Mouse (Mus musculus): ENCODE measurements around the gene Thumpd3. TPM values are rescaled to one million over a fixed set of nuclear protein-coding genes. Genes with fewer than 3 reads are reported as not detected.

Thumpd3 gene
- polyA plus RNA-seq, 1 experiment from 2014 or later: 54.8 TPM

- WGBS: 78% methylated on average over 5 of the region's 5 CpGs
- H3K36me3 ChIP-seq: no peaks in the 10 kb centered on the region
These were observed 20.3 kb upstream of the Thumpd3 start for GRCm38 (mm10) chr6:113025774-113026173.

GRCm38 (mm10) chr6:113027446-113027845 is 18.6 kb upstream of the Thumpd3 start:
- Histone ChIP-seq H3K4me3 (no peak overlapping the region), H3K9me3 (no peaks in the 10 kb centered on the region), H3K4me1 (no peaks in the 10 kb centered on the region), H3K27me3 (ENCODE audit: insufficient read depth, poor library complexity, severe bottlenecking) (no peaks in the 10 kb centered on the region), H3K36me3 (no peaks in the 10 kb centered on the region), H3K27ac (no peak overlapping the region)
- peak; percentile 51 for DNase-seq (ENCODE audit: low spot score)
- WGBS: 35% methylated on average over 2 of the region's 2 CpGs

More at GRCm38 (mm10) chr6:113025774-113026173, 20.3 kb upstream of the Thumpd3 start:
- DNase-seq (ENCODE audit: low spot score): peak; percentile 27
- Histone ChIP-seq H3K4me3 (no peak overlapping the region), H3K27ac (no peak overlapping the region), H3K4me1 (no peaks in the 10 kb centered on the region), H3K27me3 (ENCODE audit: insufficient read depth, poor library complexity, severe bottlenecking) (no peaks in the 10 kb centered on the region), H3K9me3 (no peaks in the 10 kb centered on the region)

- H3K9me3 ChIP-seq: no peaks in the 10 kb centered on the region
- H3K27ac ChIP-seq: no peak overlapping the region
- WGBS: 70% methylated on average over 3 of the region's 3 CpGs
- H3K36me3 ChIP-seq: no peaks in the 10 kb centered on the region
- DNase-seq (ENCODE audit: low spot score): peak; percentile 68
- H3K4me1 ChIP-seq: no peaks in the 10 kb centered on the region
- no peak overlapping the region for H3K4me3 ChIP-seq
- H3K27me3 ChIP-seq (ENCODE audit: insufficient read depth, poor library complexity, severe bottlenecking): no peaks in the 10 kb centered on the region
These were observed 17.0 kb upstream of the Thumpd3 start for GRCm38 (mm10) chr6:113029006-113029405.

GRCm38 (mm10) chr6:113030553-113030952 is 15.5 kb upstream of the Thumpd3 start:
- H3K27ac ChIP-seq: no peak overlapping the region
- WGBS: 66% methylated on average over 3 of the region's 3 CpGs

GRCm38 (mm10) chr6:113030970-113031660 is 14.9 kb upstream of the Thumpd3 start:
- Histone ChIP-seq H3K36me3 (no peaks in the 10 kb centered on the region), H3K27ac (no peak overlapping the region), H3K4me1 (no peaks in the 10 kb centered on the region), H3K27me3 (ENCODE audit: insufficient read depth, poor library complexity, severe bottlenecking) (no peaks in the 10 kb centered on the region), H3K9me3 (no peaks in the 10 kb centered on the region), H3K4me3 (no peak overlapping the region)
- DNase-seq (ENCODE audit: low spot score): peak; percentile 9
- 72% methylated on average over 10 of the region's 10 CpGs for WGBS

More at GRCm38 (mm10) chr6:113030553-113030952, 15.5 kb upstream of the Thumpd3 start:
- Histone ChIP-seq H3K36me3 (no peaks in the 10 kb centered on the region), H3K27me3 (ENCODE audit: insufficient read depth, poor library complexity, severe bottlenecking) (no peaks in the 10 kb centered on the region), H3K9me3 (no peaks in the 10 kb centered on the region), H3K4me1 (no peaks in the 10 kb centered on the region), H3K4me3 (no peak overlapping the region)
- no peak for DNase-seq (ENCODE audit: low spot score)

- Histone ChIP-seq H3K9me3 (no peaks in the 10 kb centered on the region), H3K4me1 (no peaks in the 10 kb centered on the region), H3K4me3 (no peak overlapping the region), H3K27ac (no peak overlapping the region), H3K36me3 (no peaks in the 10 kb centered on the region), H3K27me3 (ENCODE audit: insufficient read depth, poor library complexity, severe bottlenecking) (no peaks in the 10 kb centered on the region)
- no peak for DNase-seq (ENCODE audit: low spot score)
- 67% methylated on average over 3 of the region's 3 CpGs for WGBS
These were observed 13.9 kb upstream of the Thumpd3 start for GRCm38 (mm10) chr6:113032121-113032520.

GRCm38 (mm10) chr6:113033185-113033584 is 12.8 kb upstream of the Thumpd3 start:
- H3K27me3 ChIP-seq (ENCODE audit: insufficient read depth, poor library complexity, severe bottlenecking): no peaks in the 10 kb centered on the region
- H3K4me1 ChIP-seq: peaks cover under 1% of the 10 kb centered on the region; the same call in 1 of the 2 replicates
- no peaks in the 10 kb centered on the region for H3K9me3 ChIP-seq
- H3K4me3 ChIP-seq: no peak overlapping the region
- H3K27ac ChIP-seq: no peak overlapping the region
- peak; percentile 16 for DNase-seq (ENCODE audit: low spot score)
- 82% methylated on average over 2 of the region's 2 CpGs for WGBS
- no peaks in the 10 kb centered on the region for H3K36me3 ChIP-seq

GRCm38 (mm10) chr6:113034466-113034865 is 11.6 kb upstream of the Thumpd3 start:
- H3K27ac ChIP-seq: no peak overlapping the region
- WGBS: 72% methylated on average over 6 of the region's 6 CpGs
- peak; percentile 10 for DNase-seq (ENCODE audit: low spot score)
- H3K36me3 ChIP-seq: no peaks in the 10 kb centered on the region
- no peaks in the 10 kb centered on the region for H3K27me3 ChIP-seq (ENCODE audit: insufficient read depth, poor library complexity, severe bottlenecking)
- H3K4me3 ChIP-seq: no peak overlapping the region
- no peaks in the 10 kb centered on the region for H3K9me3 ChIP-seq
- peaks cover 6% of the 10 kb centered on the region; the same call in 1 of the 2 replicates for H3K4me1 ChIP-seq

- WGBS: 58% methylated on average over 4 of the region's 4 CpGs
- Histone ChIP-seq H3K36me3 (no peaks in the 10 kb centered on the region), H3K27ac (no peak overlapping the region), H3K9me3 (no peaks in the 10 kb centered on the region), H3K4me3 (no peak overlapping the region), H3K4me1 (peaks cover 6% of the 10 kb centered on the region; the same call in 1 of the 2 replicates), H3K27me3 (ENCODE audit: insufficient read depth, poor library complexity, severe bottlenecking) (no peaks in the 10 kb centered on the region)
- DNase-seq (ENCODE audit: low spot score): peak; percentile 62
These were observed 9.4 kb upstream of the Thumpd3 start for GRCm38 (mm10) chr6:113036463-113037175.

- Histone ChIP-seq H3K36me3 (no peaks in the 10 kb centered on the region), H3K4me3 (peak overlapping the region; percentile 41), H3K27ac (no peak overlapping the region), H3K4me1 (peaks cover 6% of the 10 kb centered on the region; the same call in 1 of the 2 replicates), H3K9me3 (no peaks in the 10 kb centered on the region), H3K27me3 (ENCODE audit: insufficient read depth, poor library complexity, severe bottlenecking) (no peaks in the 10 kb centered on the region)
- DNase-seq (ENCODE audit: low spot score): peak; percentile 75
- WGBS: 14% methylated on average over 19 of the region's 19 CpGs
These were observed 7.9 kb upstream of the Thumpd3 start for GRCm38 (mm10) chr6:113037946-113038734.

- H3K4me3 ChIP-seq: no peak overlapping the region; the same call in 1 of the 2 replicates
- 47% methylated on average over 5 of the region's 5 CpGs for WGBS
These were observed 7.3 kb upstream of the Thumpd3 start for GRCm38 (mm10) chr6:113038735-113039058.

GRCm38 (mm10) chr6:113040319-113040718 is 5.7 kb upstream of the Thumpd3 start:
- Histone ChIP-seq H3K27ac (no peak overlapping the region), H3K9me3 (no peaks in the 10 kb centered on the region), H3K27me3 (ENCODE audit: insufficient read depth, poor library complexity, severe bottlenecking) (no peaks in the 10 kb centered on the region), H3K36me3 (no peaks in the 10 kb centered on the region), H3K4me3 (no peak overlapping the region), H3K4me1 (peaks cover 14% of the 10 kb centered on the region)
- 73% methylated on average over 2 of the region's 2 CpGs for WGBS
- no peak for DNase-seq (ENCODE audit: low spot score)

More at GRCm38 (mm10) chr6:113038735-113039058, 7.3 kb upstream of the Thumpd3 start:
- Histone ChIP-seq H3K27ac (no peak overlapping the region), H3K4me1 (peaks cover 6% of the 10 kb centered on the region; the same call in 1 of the 2 replicates), H3K27me3 (ENCODE audit: insufficient read depth, poor library complexity, severe bottlenecking) (no peaks in the 10 kb centered on the region), H3K9me3 (no peaks in the 10 kb centered on the region), H3K36me3 (no peaks in the 10 kb centered on the region)
- DNase-seq (ENCODE audit: low spot score): peak; percentile 63

Measured in heart, embryonic 10.5 days (tissue).